ENCODE assay signal across 13 mouse cellular contexts in genomic region chr11:17008498-17008941, GRCm38 (mm10). TPM values are rescaled to one million over a fixed set of nuclear protein-coding genes. Genes with fewer than 3 reads are reported as not detected.
A peak's percentile ranks its signal among the peaks of the same experiment; 100 is the strongest.
DNase-seq lines count a peak whose midpoint lies in the region; ATAC-seq lines count a peak whose summit lies in the region.
"Had no signal": no experiment of that assay in that cellular context is flagged by ENCODE, and none has a peak within 500 bp of the region (broad histone marks: within the 10 kb centered on the region; RNA-seq: fewer than 3 reads in every experiment).

No protein-coding gene starts in this region.

- H3K9ac ChIP-seq in forebrain, embryonic 14.5 days (ENCODE audit: low read length): no peak overlapping the region
- H3K9ac ChIP-seq: hindbrain, embryonic 14.5 days had no signal

- H3K4me3 ChIP-seq in brown adipose tissue, adult 24 weeks (ENCODE audit: insufficient read depth, low read depth, low read length): peak overlapping the region; percentile 49
- H3K4me3 ChIP-seq in forebrain, embryonic 14.5 days (ENCODE audit: low read depth, low read length): no peak overlapping the region
- H3K4me3 ChIP-seq: forebrain, embryonic 10.5 days had no signal

- H3K4me2 ChIP-seq in forebrain, embryonic 14.5 days (ENCODE audit: low read length): no peak overlapping the region
- H3K4me2 ChIP-seq: hindbrain, embryonic 14.5 days had no signal

- no peaks in the 10 kb centered on the region for H3K9me3 ChIP-seq in forebrain, embryonic 14.5 days (replicated peaks; ENCODE audit: control insufficient read depth, low read length)
- H3K9me3 ChIP-seq: forebrain, embryonic 10.5 days had no signal

- H3K27me3 ChIP-seq in splenic B cell, adult 2 months (ENCODE audit: control insufficient read depth, insufficient read depth, low read length, poor library complexity, severe bottlenecking): no peaks in the 10 kb centered on the region
- no peaks in the 10 kb centered on the region for H3K27me3 ChIP-seq in forebrain, embryonic 14.5 days (replicated peaks; ENCODE audit: control insufficient read depth, insufficient read depth, low read length)

- peak overlapping the region; percentile 81 for H3K27ac ChIP-seq in brown adipose tissue, adult 24 weeks (replicated peaks; ENCODE audit: low read depth, low read length)
- no peak overlapping the region for H3K27ac ChIP-seq in forebrain, embryonic 14.5 days (ENCODE audit: low read depth, low read length)
- H3K27ac ChIP-seq: forebrain, embryonic 10.5 days; hindbrain, embryonic 14.5 days had no signal

- H3K36me3 ChIP-seq in splenic B cell, adult 2 months (ENCODE audit: control insufficient read depth, insufficient read depth, low read length, poor library complexity, severe bottlenecking): no peaks in the 10 kb centered on the region
- no peaks in the 10 kb centered on the region for H3K36me3 ChIP-seq in forebrain, embryonic 14.5 days (ENCODE audit: control insufficient read depth, insufficient read depth, low read length)
- H3K36me3 ChIP-seq: forebrain, embryonic 10.5 days had no signal

- no peak for ATAC-seq in forebrain, embryonic 14.5 days
- ATAC-seq: Patski had no signal

- 74% methylated on average over 7 of the region's 7 CpGs for WGBS in forebrain, embryonic 14.5 days

- DNase-seq in spleen, adult 12 weeks (ENCODE audit: low spot score): peak; percentile 35
- no peak for DNase-seq in spleen, postnatal 4 days (ENCODE audit: low spot score in 2 of 2)
- peak; percentile 59 for DNase-seq in lung, postnatal 25 days (ENCODE audit: low spot score)
- DNase-seq in splenic B cell, adult 2 months (ENCODE audit: low read depth, low spot score): peak; percentile 92
- no peak for DNase-seq in frontal cortex, postnatal 14 days (ENCODE audit: low spot score in 2 of 2)
- no peak for DNase-seq in urinary bladder, adult 18-20 months (ENCODE audit: low spot score in 2 of 2)
- no peak for DNase-seq in forebrain, embryonic 14.5 days (ENCODE audit: low spot score)
- DNase-seq: kidney, postnatal 25 days; right cerebral cortex, postnatal 14 days had no signal

- no peaks in the 10 kb centered on the region; the same call in 1 of the 2 replicates for H3K4me1 ChIP-seq in brown adipose tissue, adult 24 weeks (ENCODE audit: control insufficient read depth, insufficient read depth, insufficient read length, low read length)
- H3K4me1 ChIP-seq in forebrain, embryonic 14.5 days (ENCODE audit: control insufficient read depth, insufficient read depth, low read length): no peaks in the 10 kb centered on the region
- H3K4me1 ChIP-seq: forebrain, embryonic 10.5 days had no signal

RNA-seq across cellular contexts. Expression of gene Cnrip1, which starts 42.9 kb away (rescaled TPM):
- 1.3 and 3.3 TPM in 2 replicates for polyA plus RNA-seq in brown adipose tissue, adult 24 weeks (2012; ENCODE audit: insufficient read depth, insufficient read length, missing spikeins)
- polyA plus RNA-seq in forebrain, embryonic 14.5 days (2014; fragmentation: Nextera tagmentation; extraction: Ambion mirVana): 114 and 131 TPM in 2 replicates

RNA-seq across cellular contexts. Expression of gene Plek, which starts 43.7 kb away (rescaled TPM):
- 3.1 and 5.0 TPM in 2 replicates for polyA plus RNA-seq in brown adipose tissue, adult 24 weeks (2012; ENCODE audit: insufficient read depth, insufficient read length, missing spikeins)
- 2.4 and 3.3 TPM in 2 replicates for polyA plus RNA-seq in forebrain, embryonic 14.5 days (2014; fragmentation: Nextera tagmentation; extraction: Ambion mirVana)
- polyA plus RNA-seq: Patski had no signal

RNA-seq across cellular contexts. Expression of gene Fbxo48, which starts 57.3 kb away (rescaled TPM):
- not detected in 2 replicates for polyA plus RNA-seq in brown adipose tissue, adult 24 weeks (2012; ENCODE audit: insufficient read depth, insufficient read length, missing spikeins)
- polyA plus RNA-seq in forebrain, embryonic 14.5 days (2014; fragmentation: Nextera tagmentation; extraction: Ambion mirVana): 0.77 and 1.6 TPM in 2 replicates

Comparison
In these comparisons a context has a peak if more than half of its experiments do, and no peak if none do; other contexts are left out.
1. DNase-seq: peak in spleen, adult 12 weeks (single experiment), lung, postnatal 25 days (single experiment) and splenic B cell, adult 2 months (single experiment); none in spleen, postnatal 4 days (0 of 2), frontal cortex, postnatal 14 days (0 of 2), urinary bladder, adult 18-20 months (0 of 2) and forebrain, embryonic 14.5 days (single experiment).
2. RNA of gene Cnrip1, which starts 42.9 kb away (polyA plus RNA-seq): 114 to 131 TPM in forebrain, embryonic 14.5 days; 1.3 to 3.3 TPM in brown adipose tissue, adult 24 weeks; every median in the first group is over 10 times any median in the second.